Comparison of ENCODE assay signal across 8 mouse cellular contexts in genomic region chr5:114127374-114128349, GRCm38 (mm10). TPM values are rescaled to one million over a fixed set of nuclear protein-coding genes. Genes with fewer than 3 reads are reported as not detected.
DNase-seq lines count a peak whose midpoint lies in the region; ATAC-seq and TF ChIP-seq lines count a peak whose summit lies in the region.

Alkbh2 (minus strand) TSS chr5:114128218.

- no peak; the same call in 1 of the 2 replicates for TF ChIP-seq CTCF in gastrocnemius, adult 2 months (IDR thresholded peaks at IDR 0.05)
- TF ChIP-seq CTCF in left cerebral cortex, adult 2 months (IDR thresholded peaks at IDR 0.05), result peak; percentile 100

- H3K36me3 ChIP-seq in hindbrain, embryonic 16.5 days (ENCODE audit: control insufficient read depth, insufficient read depth, low read length), result peaks cover 15% of the 10 kb centered on the region

- no peaks in the 10 kb centered on the region for H3K9me3 ChIP-seq in hindbrain, embryonic 16.5 days (ENCODE audit: control insufficient read depth, low read length)

- peak within 1 kb of the TSS; percentile 86 for H3K4me2 ChIP-seq in hindbrain, embryonic 16.5 days (ENCODE audit: low read length)

- peak within 1 kb of the TSS; percentile 64 for H3K9ac ChIP-seq in hindbrain, embryonic 16.5 days (ENCODE audit: low read depth, low read length)

- peak within 1 kb of the TSS; percentile 82 for H3K4me3 ChIP-seq in gastrocnemius, adult 2 months
- H3K4me3 ChIP-seq in hindbrain, embryonic 16.5 days (ENCODE audit: low read length), result peak within 1 kb of the TSS; percentile 59
- H3K4me3 ChIP-seq in left cerebral cortex, adult 2 months, result peak within 1 kb of the TSS; percentile 86

- H3K27ac ChIP-seq in gastrocnemius, adult 2 months, result peak within 1 kb of the TSS; percentile 86
- peak within 1 kb of the TSS; percentile 79 for H3K27ac ChIP-seq in hindbrain, embryonic 16.5 days (ENCODE audit: low read depth, low read length)
- H3K27ac ChIP-seq in left cerebral cortex, adult 2 months, result peak within 1 kb of the TSS; percentile 81

- intact Hi-C loops in gastrocnemius, adult 2 months (cut with DNase I), result loop anchor here (5.0 kb wide), 1 partner anchor 75 kb away; no protein-coding TSS in a partner anchor
- intact Hi-C loops in left cerebral cortex, adult 2 months (cut with DNase I), result loop anchor here (5.0 kb wide), 1 partner anchor 35 kb away; the partner anchor contains the start of gene Svop

- H3K27me3 ChIP-seq in hindbrain, embryonic 16.5 days (replicated peaks; ENCODE audit: control insufficient read depth, insufficient read depth, low read length), result no peaks in the 10 kb centered on the region

- under 1% methylated on average over 68 of the region's 69 CpGs for WGBS in hindbrain, embryonic 16.5 days

- peaks cover 19% of the 10 kb centered on the region for H3K4me1 ChIP-seq in hindbrain, embryonic 16.5 days (ENCODE audit: control insufficient read depth, insufficient read depth, low read depth, low read length)

- peak; percentile 50 for ATAC-seq in common myeloid progenitor, adult 5-6 weeks (replicated peaks; ENCODE audit: low read depth, poor library complexity, severe bottlenecking)
- ATAC-seq in hindbrain, embryonic 16.5 days, result 0 out of 2 replicates have a peak, but pooled peaks have one; percentile 10
- peak; percentile 65 for ATAC-seq in megakaryocyte, adult 5-6 weeks (ENCODE audit: poor library complexity, severe bottlenecking)

- peak; percentile 94 for DNase-seq in ZHBTc4 (ENCODE audit: low read depth, low spot score)
- DNase-seq in gastrocnemius, adult 2 months, result peak; percentile 86
- peak; percentile 69 to 84 for DNase-seq in left cerebral cortex, adult 2 months (ENCODE audit: extremely low spot score in 1 of 2, low spot score in 2 of 2)
- peak; percentile 70 to 78 for DNase-seq in right cerebral cortex, adult 2 months (ENCODE audit: low spot score in 2 of 2)
- DNase-seq in urinary bladder, postnatal 25 days (ENCODE audit: low spot score), result peak; percentile 88

RNA-seq across cellular contexts. Expression of gene Alkbh2, which starts in this region (rescaled TPM):
- total RNA-seq in common myeloid progenitor, adult 5-6 weeks (2017), result 3.6 and 11.5 TPM in 2 replicates
- under 1 TPM; 0.28 to 0.61 TPM for total RNA-seq in gastrocnemius, adult 2 months (2021)
- 4.9 and 6.4 TPM in 2 replicates for polyA plus RNA-seq in hindbrain, embryonic 16.5 days (2015; fragmentation: Nextera tagmentation; extraction: Ambion mirVana)
- total RNA-seq in left cerebral cortex, adult 2 months (2021), result 1 to 10 TPM; 5.9 to 7.2 TPM
- total RNA-seq in megakaryocyte, adult 5-6 weeks (2015), result 3.0 and 3.2 TPM in 2 replicates
- 1.4 and 1.6 TPM in 2 replicates for total RNA-seq in megakaryocyte, adult 5-6 weeks (2017)

Comparison
In these comparisons a context has a peak if more than half of its experiments do, and no peak if none do; other contexts are left out.
1. Peak in every context shown above with its lines: DNase-seq, ATAC-seq, H3K4me3 ChIP-seq and H3K27ac ChIP-seq.
2. Peak in DNase-seq, H3K4me3 ChIP-seq and H3K27ac ChIP-seq in gastrocnemius, adult 2 months; RNA of the gene not detected or under 1 TPM.
3. ATAC-seq: peak in every context shown above with its lines; median percentile 65 in megakaryocyte, adult 5-6 weeks; 50 in common myeloid progenitor, adult 5-6 weeks; 10 in hindbrain, embryonic 16.5 days.